Mouse (Mus musculus): ENCODE measurements around the gene Map2k1. TPM values are rescaled to one million over a fixed set of nuclear protein-coding genes. Genes with fewer than 3 reads are reported as not detected.
A peak's percentile ranks its signal among the peaks of the same experiment; 100 is the strongest.
"Not testable (repeated sequence)": the region's sequence is repeated elsewhere in the genome, so short reads cannot be mapped to it uniquely, and the experiment has no call there.

The Map2k1 gene
- total RNA-seq, 2 experiments from 2014 or later: 292 to 323 TPM

GRCm38 (mm10) chr9:64172145-64172815 is 81.2 kb downstream of the Map2k1 start:
- DNase-seq (ENCODE audit: low spot score in 2 of 2): no peak

- not testable (repeated sequence) for DNase-seq (ENCODE audit: low spot score in 2 of 2)
Observed at GRCm38 (mm10) chr9:64169967-64170366, 83.5 kb downstream of the Map2k1 start.

- DNase-seq (ENCODE audit: low spot score in 2 of 2): no peak
Observed at GRCm38 (mm10) chr9:64160471-64160870, 93.0 kb downstream of the Map2k1 start.

- no peak for DNase-seq (ENCODE audit: low spot score in 2 of 2)
Observed at GRCm38 (mm10) chr9:64156641-64157040, 96.8 kb downstream of the Map2k1 start.

GRCm38 (mm10) chr9:64139879-64140278 is 113.6 kb downstream of the Map2k1 start:
- no peak for DNase-seq (ENCODE audit: low spot score in 2 of 2)

GRCm38 (mm10) chr9:64138896-64139295 is 114.5 kb downstream of the Map2k1 start:
- peak; percentile 31 to 61 for DNase-seq (ENCODE audit: low spot score in 2 of 2)

Small RNA genes within 50 kb of the gene (microRNA-seq; reads per million reads assigned to microRNA genes)
- 0 reads per million in 2 experiments for gene Gm24106

Other genes starting within 250 kb of the Map2k1 start
- 1 to 10 TPM; 2.1 to 2.5 TPM for gene Smad6, start 231.6 kb downstream of the Map2k1 start, total RNA-seq (2021)
- not detected for gene Lctl, start 136.5 kb downstream of the Map2k1 start, total RNA-seq (2021)
- gene Zwilch, start 80.5 kb downstream of the Map2k1 start, total RNA-seq (2021): 1 to 10 TPM; 3.2 to 3.5 TPM
- 100 to 1,000 TPM; 589 to 593 TPM for gene Rpl4, start 80.3 kb downstream of the Map2k1 start, total RNA-seq (2021)
- 10 to 100 TPM; 18.6 to 22.4 TPM for gene Snapc5, start 74.4 kb downstream of the Map2k1 start, total RNA-seq (2021)
- gene Uchl4, start 18.4 kb downstream of the Map2k1 start, total RNA-seq (2021): 1 to 10 TPM; 1.9 to 3.7 TPM
- gene Tipin, start 27.9 kb upstream of the Map2k1 start, total RNA-seq (2021): 10 to 100 TPM; 12.9 to 13.8 TPM
- gene Dis3l, start 87.7 kb upstream of the Map2k1 start, total RNA-seq (2021): 10 to 100 TPM; 27.5 to 28.2 TPM
- 10 to 100 TPM; 10.2 to 11.3 TPM for gene Megf11, start 132.0 kb upstream of the Map2k1 start, total RNA-seq (2021)